In the genomic region with DNA sequence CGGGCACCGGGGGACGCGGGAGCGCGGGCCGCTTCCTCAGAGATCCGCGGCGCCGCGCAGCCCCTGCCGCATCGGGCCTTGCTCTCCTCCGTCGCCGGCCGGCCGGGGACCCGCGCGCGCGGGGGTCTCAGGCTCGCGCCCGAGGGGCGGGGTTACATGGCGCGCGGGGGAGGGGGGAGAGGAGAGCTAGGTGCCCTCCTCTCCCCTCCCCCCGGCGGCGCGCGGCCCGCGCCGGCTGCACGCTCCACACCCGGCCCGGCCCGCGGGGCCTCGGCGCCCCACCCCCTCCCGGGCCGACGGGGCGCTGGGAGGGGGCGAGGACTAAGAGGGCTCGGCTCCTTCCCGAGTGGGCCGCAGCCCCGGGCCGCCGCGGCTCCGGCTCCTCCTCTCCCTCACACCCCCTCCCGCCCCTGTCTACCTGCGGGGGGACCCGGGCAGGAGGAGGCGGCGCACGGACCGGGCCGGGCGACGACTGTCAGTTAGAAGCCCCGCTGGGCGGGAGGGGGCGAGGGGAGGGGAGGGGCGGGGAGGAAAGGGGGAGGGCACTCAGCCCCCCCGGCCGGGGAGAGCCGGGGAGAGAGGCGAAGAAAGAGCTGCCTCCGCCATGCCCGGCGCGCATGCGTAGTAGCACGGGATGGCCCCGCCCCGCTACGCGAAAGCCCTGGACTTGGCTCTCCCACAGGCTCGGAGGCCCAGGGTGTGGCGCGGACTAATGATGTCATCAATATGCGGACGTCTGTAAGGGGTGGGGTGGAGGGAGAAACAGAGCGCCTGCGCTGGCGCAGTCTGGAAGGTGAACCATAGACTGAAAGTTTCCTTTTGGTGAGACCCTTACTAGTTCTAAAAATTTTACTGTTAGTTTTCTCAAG, we compare ENCODE assay signal across 8 mouse cellular contexts. TPM values are rescaled to one million over a fixed set of nuclear protein-coding genes. Genes with fewer than 3 reads are reported as not detected.
A peak's percentile ranks its signal among the peaks of the same experiment; 100 is the strongest.
DNase-seq lines count a peak whose midpoint lies in the region; ATAC-seq and TF ChIP-seq lines count a peak whose summit lies in the region.

A gene (minus strand): TSS at position 73 of the 869 bp plus-strand sequence.

- H3K4me3 ChIP-seq in hindbrain, embryonic 10.5 days: peak within 1 kb of the TSS; percentile 74
- peak within 1 kb of the TSS; percentile 99 for H3K4me3 ChIP-seq in lung, postnatal 0 days (ENCODE audit: low read depth, low read length)

- H3K9me3 ChIP-seq in hindbrain, embryonic 10.5 days: no peaks in the 10 kb centered on the region
- H3K9me3 ChIP-seq in lung, postnatal 0 days (ENCODE audit: low read length): no peaks in the 10 kb centered on the region

- WGBS in hindbrain, embryonic 10.5 days: under 1% methylated on average over 76 of the region's 95 CpGs
- WGBS in lung, postnatal 0 days: under 1% methylated on average over 52 of the region's 95 CpGs

- H3K36me3 ChIP-seq in hindbrain, embryonic 10.5 days: peaks cover 30% of the 10 kb centered on the region
- H3K36me3 ChIP-seq in lung, postnatal 0 days (ENCODE audit: insufficient read depth, low read length): no peaks in the 10 kb centered on the region

- no peaks in the 10 kb centered on the region for H3K27me3 ChIP-seq in hindbrain, embryonic 10.5 days (ENCODE audit: insufficient read depth, poor library complexity, severe bottlenecking)
- no peaks in the 10 kb centered on the region for H3K27me3 ChIP-seq in lung, postnatal 0 days (replicated peaks; ENCODE audit: insufficient read depth, low read length)

- ATAC-seq in frontal cortex, adult (ENCODE audit: low TSS enrichment): peak; percentile 81
- ATAC-seq in lung, postnatal 0 days: peak; percentile 95

- TF ChIP-seq CTCF in lung, postnatal 0 days (IDR thresholded peaks at IDR 0.05): no peak

- H3K4me1 ChIP-seq in hindbrain, embryonic 10.5 days (replicated peaks): peaks cover 24% of the 10 kb centered on the region
- H3K4me1 ChIP-seq in lung, postnatal 0 days (ENCODE audit: insufficient read depth, low read depth, low read length): no peaks in the 10 kb centered on the region

- H3K9ac ChIP-seq in lung, postnatal 0 days (replicated peaks; ENCODE audit: low read depth): peak within 1 kb of the TSS; percentile 82

- H3K27ac ChIP-seq in hindbrain, embryonic 10.5 days: peak within 1 kb of the TSS; percentile 97
- H3K27ac ChIP-seq in lung, postnatal 0 days (ENCODE audit: low read length): peak within 1 kb of the TSS; percentile 93

- peak within 1 kb of the TSS; percentile 96 for H3K4me2 ChIP-seq in lung, postnatal 0 days (replicated peaks; ENCODE audit: low read depth, low read length)

- no peak; the same call in 1 of the 2 replicates for TF ChIP-seq EP300 in lung, postnatal 0 days (IDR thresholded peaks at IDR 0.05)

- peak; percentile 97 for DNase-seq in MN1 (ENCODE audit: low spot score)
- DNase-seq in cerebellum, adult 9-10 months: peak; percentile 99
- DNase-seq in hindbrain, embryonic 10.5 days (ENCODE audit: low spot score): peak; percentile 100
- DNase-seq in layer of hippocampus, adult 9-11 months: peak; percentile 98
- peak; percentile 98 for DNase-seq in lung, postnatal 0 days (ENCODE audit: low spot score)
- DNase-seq in ovary, postnatal 14 days (ENCODE audit: low spot score): peak; percentile 98
- peak; percentile 99 for DNase-seq in thymus, postnatal 14 days

RNA-seq across cellular contexts. Expression of the gene that starts here (rescaled TPM):
- polyA plus RNA-seq in hindbrain, embryonic 10.5 days (2016; fragmentation: Nextera tagmentation; extraction: Ambion mirVana): 4.0 and 4.1 TPM in 2 replicates
- polyA plus RNA-seq in lung, postnatal 0 days (2015; fragmentation: Nextera tagmentation; extraction: Ambion mirVana): 3.2 and 3.7 TPM in 2 replicates

Comparison
In these comparisons a context has a peak if more than half of its experiments do, and no peak if none do; other contexts are left out.
1. Peak in every context shown above with its lines: DNase-seq, ATAC-seq, H3K4me3 ChIP-seq and H3K27ac ChIP-seq.